ENCODE assay signal across 19 mouse cellular contexts in genomic region chr17:74449776-74450175, GRCm38 (mm10).
"Had no signal": no experiment of that assay in that cellular context is flagged by ENCODE, and none has a peak within 500 bp of the region (broad histone marks: within the 10 kb centered on the region; RNA-seq: fewer than 3 reads in every experiment).

No protein-coding gene starts in this region.

- H3K4me2 ChIP-seq: lung, embryonic 14.5 days; midbrain, embryonic 12.5 days; neural tube, embryonic 13.5 days; neural tube, embryonic 15.5 days; stomach, embryonic 15.5 days had no signal

- H3K9ac ChIP-seq: lung, embryonic 14.5 days; midbrain, embryonic 12.5 days; neural tube, embryonic 13.5 days; neural tube, embryonic 15.5 days; stomach, embryonic 15.5 days had no signal

- H3K4me1 ChIP-seq: midbrain, embryonic 10.5 days; midbrain, embryonic 12.5 days; neural tube, embryonic 13.5 days; neural tube, embryonic 15.5 days; stomach, embryonic 15.5 days had no signal

- H3K9me3 ChIP-seq: midbrain, embryonic 10.5 days; midbrain, embryonic 12.5 days; neural tube, embryonic 13.5 days; neural tube, embryonic 15.5 days; stomach, embryonic 15.5 days had no signal

- H3K4me3 ChIP-seq: midbrain, embryonic 10.5 days; midbrain, embryonic 12.5 days; myocyte; neural tube, embryonic 13.5 days; neural tube, embryonic 15.5 days; stomach, embryonic 15.5 days had no signal

- H3K27me3 ChIP-seq: midbrain, embryonic 12.5 days; neural tube, embryonic 13.5 days; neural tube, embryonic 15.5 days; stomach, embryonic 15.5 days had no signal

- DNase-seq: lung, adult 18-20 months; lung, embryonic 14.5 days; lung, postnatal 10 days; lung, postnatal 4 days; midbrain, embryonic 14.5 days; retina, postnatal 1 day; right cerebral cortex, adult 18-20 months; right cerebral cortex, postnatal 14 days; thymus, adult 2 months; thymus, postnatal 25 days; thymus, postnatal 4 days had no signal

- H3K27ac ChIP-seq: midbrain, embryonic 10.5 days; midbrain, embryonic 12.5 days; neural tube, embryonic 13.5 days; neural tube, embryonic 15.5 days; stomach, embryonic 15.5 days; stomach, postnatal 0 days had no signal

- H3K36me3 ChIP-seq: midbrain, embryonic 10.5 days; midbrain, embryonic 12.5 days; neural tube, embryonic 13.5 days; neural tube, embryonic 15.5 days; stomach, embryonic 15.5 days had no signal

- ATAC-seq: midbrain, embryonic 16.5 days had no signal
